Mouse (Mus musculus): ENCODE measurements around the gene Strn3.
"Not testable (repeated sequence)": the region's sequence is repeated elsewhere in the genome, so short reads cannot be mapped to it uniquely, and the experiment has no call there.

The Strn3 gene

GRCm38 (mm10) chr12:51694966-51695365, 3.3 kb upstream of the Strn3 start:
- intact Hi-C loops (cut with DNase I) = loop anchor here (5.0 kb wide), 1 partner anchor 37 kb away; no protein-coding TSS in a partner anchor

- intact Hi-C loops (cut with DNase I) = loop anchor here (5.0 kb wide), 1 partner anchor 38 kb away; no protein-coding TSS in a partner anchor
Measured at GRCm38 (mm10) chr12:51694096-51694495, 2.4 kb upstream of the Strn3 start.

DNA sequence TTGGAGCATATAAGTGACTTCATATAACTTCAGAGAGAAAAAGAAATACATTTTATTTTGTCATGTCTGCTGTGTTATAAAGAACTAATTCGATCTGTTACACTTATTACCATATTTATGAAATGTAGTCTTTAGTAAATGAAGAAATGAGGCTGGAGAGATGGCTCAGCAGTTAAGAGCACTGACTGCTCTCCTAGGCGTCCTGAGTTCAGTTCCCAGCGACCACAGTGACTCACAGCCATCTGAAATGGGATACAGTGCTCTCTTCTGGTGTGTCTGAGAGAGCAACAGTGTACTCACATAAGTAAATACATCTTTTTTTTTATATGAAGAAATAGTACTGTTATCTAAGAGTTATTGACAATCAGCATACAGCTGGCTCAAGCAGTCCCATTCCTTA, 1.7 kb upstream of the Strn3 start:
- intact Hi-C loops (cut with DNase I) = loop anchor here (5.0 kb wide), 1 partner anchor 39 kb away; no protein-coding TSS in a partner anchor

DNA sequence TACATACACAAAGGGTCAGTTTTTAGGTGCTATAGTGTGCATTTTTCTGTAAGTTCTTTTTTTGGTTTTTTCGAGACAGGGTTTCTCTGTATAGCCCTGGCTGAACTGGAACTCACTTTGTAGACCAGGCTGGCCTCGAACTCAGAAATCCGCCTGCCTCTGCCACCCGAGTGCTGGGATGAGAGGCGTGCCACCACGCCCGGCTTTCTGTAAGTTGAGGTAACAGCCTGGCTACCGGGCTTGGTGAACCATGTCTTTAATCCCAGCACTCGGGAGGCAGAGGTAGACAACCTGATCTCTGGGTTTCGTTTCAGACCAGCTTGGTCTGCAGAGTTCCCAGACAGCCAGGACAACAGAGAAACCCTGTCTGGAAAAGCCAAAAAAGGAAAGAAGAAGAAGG, 1.2 kb upstream of the Strn3 start:
- intact Hi-C loops (cut with DNase I) = loop anchor here (5.0 kb wide), 1 partner anchor 39 kb away; no protein-coding TSS in a partner anchor

GRCm38 (mm10) chr12:51690893-51691844, 528 bp downstream of the Strn3 start, which contains the start of gene Ap4s1:
Ap4s1 (plus strand) TSS chr12:51691033.
- intact Hi-C loops (cut with DNase I) = loop anchor here (5.0 kb wide), 1 partner anchor 41 kb away; no protein-coding TSS in a partner anchor

- intact Hi-C loops (cut with DNase I) = no loop called here
Measured at GRCm38 (mm10) chr12:51688546-51688945, 3.2 kb downstream of the Strn3 start.

GRCm38 (mm10) chr12:51678844-51679243, 12.9 kb downstream of the Strn3 start:
- intact Hi-C loops (cut with DNase I) = no loop called here

DNA sequence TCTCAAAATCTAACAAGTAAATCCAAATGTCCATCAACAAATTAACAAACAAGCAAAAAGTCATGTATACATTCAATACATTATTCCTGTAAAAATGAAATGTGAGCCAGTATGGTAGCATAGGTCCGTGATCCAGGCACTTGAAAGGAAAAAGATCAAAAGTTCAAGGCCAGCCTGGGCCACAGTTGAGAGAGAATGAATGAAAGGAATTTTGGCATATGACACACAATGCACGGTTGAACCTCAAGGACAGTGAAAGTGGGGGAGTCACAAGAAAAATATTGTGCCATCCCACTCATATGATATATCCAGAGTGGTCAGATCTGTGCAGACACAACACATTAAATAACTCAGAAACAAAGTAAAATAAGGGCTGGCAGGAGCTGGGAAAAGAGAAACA, 15.3 kb downstream of the Strn3 start:
- intact Hi-C loops (cut with DNase I) = no loop called here

DNA sequence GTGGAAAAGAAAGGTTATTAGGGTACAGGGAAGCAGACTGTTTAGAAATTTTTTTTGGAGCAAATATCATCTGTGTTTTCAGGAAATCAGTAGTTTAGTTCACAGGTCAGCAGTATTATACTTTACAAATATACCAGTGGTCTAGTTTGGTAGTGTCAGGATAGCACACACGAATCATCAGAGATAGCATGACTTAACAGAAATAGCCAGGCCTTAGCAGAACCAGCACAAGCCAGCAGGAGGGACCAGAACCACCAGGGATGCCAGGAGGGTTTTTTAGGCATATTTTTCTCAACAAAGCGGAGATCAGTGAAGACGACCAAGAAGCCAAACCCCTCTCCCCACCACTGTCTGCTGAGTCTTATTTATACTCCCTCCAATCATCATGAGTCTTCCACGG, 18.4 kb downstream of the Strn3 start:
- intact Hi-C loops (cut with DNase I) = no loop called here

DNA sequence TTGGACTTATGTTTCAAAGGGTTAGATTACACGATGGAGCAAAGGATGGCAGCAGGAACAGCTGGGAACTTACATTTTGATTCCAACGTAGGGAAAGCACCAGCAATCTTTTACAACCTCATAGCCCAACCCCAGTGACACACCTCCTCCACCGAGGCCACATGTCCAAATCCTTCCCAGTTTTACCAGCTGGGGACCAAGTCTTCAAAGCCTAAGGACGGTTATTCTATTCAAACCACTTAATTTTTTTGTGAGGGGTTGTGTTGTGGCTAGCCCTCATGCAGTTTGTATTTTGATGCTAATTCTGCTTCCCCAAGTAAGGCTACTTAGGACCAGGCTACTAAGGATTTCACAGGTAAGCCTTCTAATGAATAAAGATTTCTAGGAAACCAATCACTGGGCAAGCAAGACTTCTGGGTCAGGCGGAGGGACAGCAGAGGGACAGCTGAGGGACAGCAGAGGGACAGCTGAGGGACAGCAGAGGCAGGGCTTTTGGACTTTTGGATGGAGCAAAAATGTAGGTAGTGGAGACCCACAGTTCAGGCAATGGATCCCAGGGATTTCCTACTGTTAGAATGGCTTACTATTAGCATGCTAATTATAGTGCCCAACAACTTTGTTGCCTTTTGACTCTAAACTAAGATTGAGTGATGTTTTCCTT, 20.3 kb downstream of the Strn3 start:
- intact Hi-C loops (cut with DNase I) = no loop called here

DNA sequence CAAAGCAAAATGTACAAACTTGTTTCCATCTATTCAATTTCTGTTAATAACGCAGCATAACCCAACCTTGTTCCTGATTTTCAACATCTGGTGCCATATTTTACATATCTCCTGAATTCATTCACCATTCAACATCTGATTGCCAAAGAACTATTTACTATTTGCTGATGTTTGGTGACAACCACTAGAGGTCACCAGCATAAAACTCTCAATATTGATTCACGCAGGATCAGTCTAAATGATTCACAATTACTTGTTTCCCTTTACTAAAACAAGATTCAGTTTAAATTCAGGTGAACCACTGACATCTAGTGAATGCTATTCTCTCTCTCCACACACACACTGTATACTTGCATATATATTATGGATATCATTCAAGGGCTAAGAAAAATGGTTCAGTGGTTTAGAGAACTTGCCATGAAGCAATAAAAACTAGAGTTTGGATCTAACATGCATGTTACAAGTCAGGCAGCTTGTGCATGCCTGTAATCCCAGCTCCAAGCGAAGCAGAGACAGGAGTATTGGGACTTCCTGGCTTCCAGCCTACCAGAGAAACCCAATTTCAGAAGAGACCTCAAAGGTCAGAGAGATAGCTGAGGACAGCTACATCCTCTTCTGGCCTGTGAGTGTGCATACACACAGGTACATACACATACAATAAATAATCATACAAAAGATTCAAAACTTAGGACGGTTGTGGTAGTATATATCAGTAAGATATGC, 24.8 kb downstream of the Strn3 start:
- intact Hi-C loops (cut with DNase I) = loop anchor here (5.0 kb wide), 1 partner anchor 75 kb away; no protein-coding TSS in a partner anchor

GRCm38 (mm10) chr12:51663908-51664307, 27.8 kb downstream of the Strn3 start:
- intact Hi-C loops (cut with DNase I) = no loop called here

- intact Hi-C loops (cut with DNase I) = no loop called here
Measured at GRCm38 (mm10) chr12:51663011-51663410, 28.7 kb downstream of the Strn3 start.

DNA sequence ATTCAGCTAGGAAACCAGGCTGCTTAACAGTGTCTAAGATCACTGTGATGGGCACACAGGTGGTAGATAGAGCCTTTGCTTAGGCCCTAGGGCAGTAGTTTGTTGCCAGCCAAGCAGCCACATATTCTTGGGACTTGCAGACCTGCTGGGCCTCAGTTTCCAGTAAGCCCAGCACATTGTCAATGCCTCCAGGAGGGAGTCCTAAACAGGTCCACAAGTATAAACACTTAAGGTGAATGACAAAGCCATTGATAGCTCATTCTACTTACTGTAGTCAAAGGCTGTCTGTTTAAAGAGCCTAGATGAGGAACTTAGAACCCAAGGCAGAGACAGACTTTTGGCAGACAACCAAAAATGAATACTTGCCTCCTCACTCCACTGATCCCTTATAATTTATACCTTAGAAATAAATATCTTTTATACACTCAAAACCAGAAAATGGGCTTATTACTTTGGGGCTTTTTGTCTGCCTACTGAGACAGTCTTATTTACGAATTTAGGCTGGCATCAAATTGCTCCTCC, 35.7 kb downstream of the Strn3 start:
- intact Hi-C loops (cut with DNase I) = no loop called here

GRCm38 (mm10) chr12:51649401-51649800, 42.3 kb downstream of the Strn3 start:
- intact Hi-C loops (cut with DNase I) = not testable (repeated sequence)

DNA sequence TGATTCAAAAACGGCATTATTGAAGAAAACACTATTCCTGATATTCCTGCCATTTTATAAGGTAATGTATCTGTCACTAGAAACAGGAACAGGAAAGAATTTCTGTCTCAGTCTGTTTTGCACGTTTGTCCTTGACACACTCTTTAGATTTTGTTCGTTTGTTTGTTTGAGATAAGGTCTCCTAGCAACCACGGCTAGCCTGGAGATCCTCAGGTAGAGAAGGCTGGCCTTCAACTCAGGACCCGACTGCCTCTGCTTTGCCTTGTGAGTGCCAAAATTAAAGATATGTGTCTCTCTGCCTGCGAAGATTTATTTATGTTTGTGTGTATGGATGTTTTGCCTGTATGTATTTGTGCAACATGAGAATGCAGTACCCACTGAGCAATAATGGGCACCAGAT, 49.8 kb downstream of the Strn3 start:
- intact Hi-C loops (cut with DNase I) = no loop called here

GRCm38 (mm10) chr12:51636689-51637470, 54.8 kb downstream of the Strn3 start:
- intact Hi-C loops (cut with DNase I) = no loop called here

GRCm38 (mm10) chr12:51636260-51636659, 55.4 kb downstream of the Strn3 start:
- intact Hi-C loops (cut with DNase I) = no loop called here

DNA sequence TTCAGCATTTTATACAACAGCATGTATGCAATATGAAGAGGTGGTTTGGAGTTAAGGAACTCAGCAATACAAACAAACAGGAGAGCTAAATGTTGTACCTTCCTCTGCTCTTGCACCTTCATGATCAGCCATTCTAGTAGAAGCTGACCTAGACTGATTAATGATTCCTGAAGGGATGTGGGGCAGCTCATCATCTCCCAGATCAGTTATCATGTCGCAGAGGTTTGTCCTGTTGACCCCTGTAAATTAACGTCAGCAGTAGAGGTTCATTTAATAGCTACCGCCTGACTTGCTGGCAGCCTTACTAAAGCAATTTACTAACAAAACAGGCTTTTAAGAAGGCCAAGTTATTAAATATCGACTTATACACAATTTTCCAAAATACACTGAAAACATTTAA, 58.2 kb downstream of the Strn3 start:
- intact Hi-C loops (cut with DNase I) = no loop called here

DNA sequence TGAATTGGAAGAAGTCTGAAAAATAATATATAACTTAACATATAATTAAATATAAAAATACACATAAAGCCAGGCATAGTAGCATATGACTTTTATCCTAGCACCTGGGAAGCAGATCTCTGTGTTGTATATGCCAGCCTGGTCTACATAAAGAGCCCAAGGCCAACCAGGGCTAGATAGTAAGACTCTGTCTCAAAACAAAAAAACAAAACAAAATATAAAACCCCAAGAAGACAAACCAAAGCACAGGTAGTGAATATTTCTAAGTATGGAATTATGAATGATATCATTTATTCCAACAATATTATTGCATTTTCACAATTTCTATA, 68.4 kb downstream of the Strn3 start:
- intact Hi-C loops (cut with DNase I) = no loop called here
